Mouse (Mus musculus) cerebellum, adult 2 months (tissue): ENCODE results near the gene Calr3.

ENCODE experiments used
- CTCF ChIP-seq: fragments of 200-500 bp; IDR thresholded peaks from 2 replicates; pipeline ENCODE4 v1.5.1; 2011; ENCODE audit warnings: low read depth, mild to moderate bottlenecking, control low read depth, low read length, moderate library complexity, borderline replicate concordance; ENCODE audit not compliant: insufficient read depth
- POLR2A ChIP-seq: fragments of 200-500 bp; IDR thresholded peaks from 2 replicates; pipeline ENCODE4 v1.6.1; 2011; ENCODE audit warnings: low read length, control low read depth, borderline replicate concordance; ENCODE audit not compliant: insufficient read depth

- TF ChIP-seq CTCF (no peak), POLR2A (no peak)
These were observed 14.1 kb upstream of the Calr3 start for GRCm38 (mm10) chr8:72457806-72458205.
